Mouse (Mus musculus) liver, adult 2 months (tissue): ENCODE results near the gene Maml2.

Experiments used
- CTCF ChIP-seq: fragments of 200-500 bp; IDR thresholded peaks from 2 replicates; pipeline ENCODE4 v1.5.1; 2011; ENCODE audit warnings: low read depth, low read length, control low read depth
- POLR2A ChIP-seq: fragments of 200-500 bp; IDR thresholded peaks from 2 replicates; pipeline ENCODE4 v1.6.1; 2011; ENCODE audit warnings: low read length, control low read depth; ENCODE audit not compliant: insufficient read depth; ENCODE audit errors: extremely low read depth

GRCm38 (mm10) chr9:13598596-13599333, 301.0 kb downstream of the Maml2 start:
- TF ChIP-seq CTCF (no peak), POLR2A (no peak)
